Mouse (Mus musculus) kidney, embryonic 16.5 days (tissue): ENCODE data around the gene Olfr146. TPM values are rescaled to one million over a fixed set of nuclear protein-coding genes. Genes with fewer than 3 reads are reported as not detected.

Experiments
- ATAC-seq: fragments of 200-750 bp; cut with Nextera tagmentation; 2 replicates; pipeline ENCODE4 v1.8.0; 2017; ENCODE audit warnings: moderate TSS enrichment; ENCODE audit not compliant: low FRiP score, low TSS enrichment
- H3K27ac ChIP-seq: fragments of 300-500 bp; sonication (generic); 2 replicates; pipeline ENCODE4 v1.5.1; 2014; ENCODE audit warnings: low read length
- H3K27me3 ChIP-seq: fragments of 300-500 bp; sonication (generic); 2 replicates; pipeline ENCODE4 v1.6.1; 2014; ENCODE audit warnings: low read length, control low read depth, mixed read lengths; ENCODE audit not compliant: insufficient read depth
- H3K36me3 ChIP-seq: fragments of 300-500 bp; sonication (generic); 2 replicates; pipeline ENCODE4 v1.6.1; 2014; ENCODE audit warnings: low read length, control low read depth, mixed read lengths; ENCODE audit not compliant: insufficient read depth
- H3K4me1 ChIP-seq: fragments of 300-500 bp; sonication (generic); 2 replicates; pipeline ENCODE4 v1.6.1; 2014; ENCODE audit warnings: low read length, control low read depth, mixed read lengths; ENCODE audit not compliant: insufficient read depth
- H3K4me2 ChIP-seq: fragments of 300-500 bp; sonication (generic); replicated peaks from 2 replicates; pipeline ENCODE4 v1.6.1; 2014; ENCODE audit warnings: low read depth, low read length
- H3K4me3 ChIP-seq: fragments of 300-500 bp; sonication (generic); 2 replicates; pipeline ENCODE4 v1.5.1; 2014; ENCODE audit warnings: mild to moderate bottlenecking, low read length
- H3K9ac ChIP-seq: fragments of 300-500 bp; sonication (generic); replicated peaks from 2 replicates; pipeline ENCODE4 v1.6.1; 2014; ENCODE audit warnings: low read length
- H3K9me3 ChIP-seq: fragments of 300-500 bp; sonication (generic); 2 replicates; pipeline ENCODE4 v1.6.1; 2016; ENCODE audit warnings: low read length, control low read depth
- WGBS: fragments of 180-500 bp; shearing (Covaris S2); extraction: QIAGEN DNeasy Blood & Tissue Kit; methylation state at CpG from one replicate; pipeline ENCODE4 v1.1.7; 2014; 5-methylcytosine and 5-hydroxymethylcytosine counted together
- microRNA-seq: library from miRNA; unstranded; fragments of <30 nt; microRNA quantifications from one replicate; pipeline ENCODE4, GENCODE M21; 2016
- polyA plus RNA-seq: library from polyadenylated mRNA; unstranded; fragments of >200 nt; fragmentation: Nextera tagmentation; extraction: Ambion mirVana; gene quantifications from 2 replicates; pipeline ENCODE4 v1.2.1, GENCODE M21; 2015

Olfr146 gene
- not detected in 2 replicates for polyA plus RNA-seq

GRCm38 (mm10) chr9:39023277-39023676, at the start of gene Olfr146:
TSS of gene Olfr146 (minus strand) at chr9:39023377.
- Histone ChIP-seq H3K36me3 (no peaks in the 10 kb centered on the region), H3K4me1 (no peaks in the 10 kb centered on the region), H3K27ac (no peak within 1 kb of the TSS), H3K4me2 (no peak within 1 kb of the TSS), H3K9ac (no peak within 1 kb of the TSS), H3K9me3 (no peaks in the 10 kb centered on the region), H3K27me3 (no peaks in the 10 kb centered on the region), H3K4me3 (no peak within 1 kb of the TSS)
- no peak for ATAC-seq
- WGBS = 79% methylated on average over 1 of the region's 1 CpGs

- no peaks in the 10 kb centered on the region for H3K27me3 ChIP-seq
- no peak within 1 kb of the TSS for H3K4me3 ChIP-seq
- H3K9me3 ChIP-seq = no peaks in the 10 kb centered on the region
- no peaks in the 10 kb centered on the region for H3K36me3 ChIP-seq
- WGBS = 79% methylated on average over 1 of the region's 1 CpGs
- no peak within 1 kb of the TSS for H3K9ac ChIP-seq
- H3K4me1 ChIP-seq = no peaks in the 10 kb centered on the region
- H3K27ac ChIP-seq = no peak within 1 kb of the TSS
- no peak within 1 kb of the TSS for H3K4me2 ChIP-seq
- ATAC-seq = no peak
These were observed 41.7 kb upstream of the Olfr146 start, which contains the start of gene Olfr937 for GRCm38 (mm10) chr9:39064851-39065250. TSS of gene Olfr937 (minus strand) at chr9:39064951.

- Histone ChIP-seq H3K4me2 (no peak within 1 kb of the TSS), H3K9ac (no peak within 1 kb of the TSS), H3K4me1 (no peaks in the 10 kb centered on the region), H3K9me3 (no peaks in the 10 kb centered on the region), H3K27me3 (no peaks in the 10 kb centered on the region), H3K4me3 (no peak within 1 kb of the TSS), H3K36me3 (no peaks in the 10 kb centered on the region), H3K27ac (no peak within 1 kb of the TSS)
- no peak for ATAC-seq
- 70% methylated on average over 2 of the region's 2 CpGs for WGBS
These were observed 23.6 kb downstream of the Olfr146 start, which contains the start of gene Olfr935 for GRCm38 (mm10) chr9:38999583-38999982. TSS of gene Olfr935 (minus strand) at chr9:38999683.

DNA sequence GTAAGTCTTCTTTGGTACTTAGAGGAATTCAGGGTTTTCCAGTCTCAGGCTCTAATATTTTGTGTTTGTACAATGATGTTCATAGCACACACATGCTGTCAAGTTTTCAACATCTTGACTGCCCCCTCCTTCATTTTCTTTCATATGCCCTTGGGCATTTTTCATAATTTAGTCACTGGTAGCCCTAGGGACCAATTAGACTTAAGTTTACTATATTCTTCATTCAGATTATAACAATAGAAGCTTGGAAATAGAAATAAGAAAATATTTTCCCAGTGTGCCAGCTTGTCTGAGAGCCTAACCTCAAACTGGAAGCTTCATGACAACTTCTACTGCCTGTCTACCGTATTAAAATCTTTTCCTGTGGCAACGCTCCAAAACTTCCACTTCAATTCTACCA, 35.0 kb downstream of the Olfr146 start, which contains the start of gene Olfr934:
Gene Olfr934, minus strand, starts transcription at position 101 of the 400 bp plus-strand sequence.
- H3K9me3 ChIP-seq = no peaks in the 10 kb centered on the region
- H3K36me3 ChIP-seq = no peaks in the 10 kb centered on the region
- no peaks in the 10 kb centered on the region for H3K4me1 ChIP-seq
- WGBS = 97% methylated on average over 2 of the region's 2 CpGs
- H3K4me2 ChIP-seq = no peak within 1 kb of the TSS
- H3K4me3 ChIP-seq = no peak within 1 kb of the TSS
- H3K9ac ChIP-seq = no peak within 1 kb of the TSS
- no peak within 1 kb of the TSS for H3K27ac ChIP-seq
- no peak for ATAC-seq
- H3K27me3 ChIP-seq = no peaks in the 10 kb centered on the region

GRCm38 (mm10) chr9:38972013-38972412, 51.2 kb downstream of the Olfr146 start, which contains the start of gene Olfr933:
TSS of gene Olfr933 (plus strand) at chr9:38972313.
- Histone ChIP-seq H3K9ac (no peak within 1 kb of the TSS), H3K4me3 (no peak within 1 kb of the TSS), H3K27ac (no peak within 1 kb of the TSS), H3K36me3 (no peaks in the 10 kb centered on the region), H3K4me2 (no peak within 1 kb of the TSS), H3K4me1 (no peaks in the 10 kb centered on the region), H3K9me3 (no peaks in the 10 kb centered on the region), H3K27me3 (no peaks in the 10 kb centered on the region)
- WGBS = 68% methylated on average over 4 of the region's 4 CpGs
- ATAC-seq = no peak

Small RNA genes lying within 50 kb of the gene (microRNA-seq; reads per million reads assigned to microRNA genes)
- not detected for gene Gm25529

Other genes starting within 250 kb of the Olfr146 start
- not detected in 2 replicates for gene Olfr922, start 208.8 kb downstream of the Olfr146 start, polyA plus RNA-seq
- gene Olfr923, start 196.8 kb downstream of the Olfr146 start, polyA plus RNA-seq = not detected in 2 replicates
- gene Olfr924, start 178.9 kb downstream of the Olfr146 start, polyA plus RNA-seq = not detected in 2 replicates
- gene Olfr26, start 168.3 kb downstream of the Olfr146 start, polyA plus RNA-seq = not detected in 2 replicates
- not detected in 2 replicates for gene Olfr926, start 146.3 kb downstream of the Olfr146 start, polyA plus RNA-seq
- not detected in 2 replicates for gene Olfr930, start 93.6 kb downstream of the Olfr146 start, polyA plus RNA-seq
- not detected in 2 replicates for gene Olfr933, start 51.1 kb downstream of the Olfr146 start, polyA plus RNA-seq
- gene Olfr934, start 35.1 kb downstream of the Olfr146 start, polyA plus RNA-seq = not detected in 2 replicates
- not detected in 2 replicates for gene Olfr935, start 23.7 kb downstream of the Olfr146 start, polyA plus RNA-seq
- gene Olfr937, start 41.6 kb upstream of the Olfr146 start, polyA plus RNA-seq = not detected in 2 replicates
- gene Olfr938, start 55.5 kb upstream of the Olfr146 start, polyA plus RNA-seq = not detected in 2 replicates
- gene Olfr27, start 104.8 kb upstream of the Olfr146 start, polyA plus RNA-seq = not detected in 2 replicates
- not detected in 2 replicates for gene Olfr943, start 142.9 kb upstream of the Olfr146 start, polyA plus RNA-seq
- gene Olfr944, start 178.5 kb upstream of the Olfr146 start, polyA plus RNA-seq = not detected in 2 replicates
- gene Olfr1537, start 226.6 kb upstream of the Olfr146 start, polyA plus RNA-seq = not detected in 2 replicates